Mouse (Mus musculus) kidney, postnatal 4 days (tissue): Measurements from ENCODE around the gene Icam5.

ENCODE experiments used
- DNase-seq, 2 experiments: peaks; one replicate each; pipeline ENCODE4 v3.0.0; 2021; ENCODE audit warnings: mixed read lengths in 2 of 2

The Icam5 gene

GRCm38 (mm10) chr9:21014691-21015570 lies 16.9 kb upstream of the Icam5 start:
- peak; percentile 69 to 78 for DNase-seq

GRCm38 (mm10) chr9:21015571-21016130 lies 16.2 kb upstream of the Icam5 start, which contains the start of gene Icam1:
Gene Icam1 (plus strand): TSS chr9:21015985.
- peak; percentile 82 to 89 for DNase-seq

GRCm38 (mm10) chr9:21016331-21017176 lies 15.3 kb upstream of the Icam5 start:
- DNase-seq, result peak; percentile 33 to 52

GRCm38 (mm10) chr9:21017177-21017575 lies 14.7 kb upstream of the Icam5 start:
- DNase-seq, result no peak

GRCm38 (mm10) chr9:21018600-21018999 lies 13.3 kb upstream of the Icam5 start:
- no peak for DNase-seq

GRCm38 (mm10) chr9:21021363-21021762 lies 10.5 kb upstream of the Icam5 start:
- DNase-seq, result no peak

- DNase-seq, result no peak
These were observed 9.6 kb upstream of the Icam5 start for GRCm38 (mm10) chr9:21022288-21022687.

- no peak for DNase-seq
These were observed 9.1 kb upstream of the Icam5 start for GRCm38 (mm10) chr9:21022726-21023125.

- no peak for DNase-seq
These were observed 6.5 kb upstream of the Icam5 start for GRCm38 (mm10) chr9:21025258-21025810.

- DNase-seq, result no peak
These were observed 5.0 kb upstream of the Icam5 start for GRCm38 (mm10) chr9:21026849-21027248.

- DNase-seq, result no peak
These were observed 4.0 kb upstream of the Icam5 start for GRCm38 (mm10) chr9:21027774-21028290.

- DNase-seq, result no peak
These were observed 3.2 kb upstream of the Icam5 start for GRCm38 (mm10) chr9:21028560-21029110.

GRCm38 (mm10) chr9:21029291-21030054 lies 2.4 kb upstream of the Icam5 start, which contains the start of gene Icam4:
Gene Icam4 (plus strand): TSS chr9:21029373.
- peak; percentile 90 to 92 for DNase-seq

GRCm38 (mm10) chr9:21030055-21030600 lies 1.7 kb upstream of the Icam5 start:
- DNase-seq, result peak in 1 of 2 experiments; percentile 20

- peak; percentile 93 to 95 for DNase-seq
These were observed 1.1 kb upstream of the Icam5 start for GRCm38 (mm10) chr9:21030781-21031250.

GRCm38 (mm10) chr9:21031251-21031895 lies 500 bp upstream of the Icam5 start:
- peak; percentile 65 to 81 for DNase-seq

- DNase-seq, result no peak
These were observed 618 bp downstream of the Icam5 start for GRCm38 (mm10) chr9:21032491-21032890.

- peak; percentile 91 to 94 for DNase-seq
These were observed 1.3 kb downstream of the Icam5 start for GRCm38 (mm10) chr9:21033136-21033535.

- peak; percentile 57 to 62 for DNase-seq
These were observed 2.7 kb downstream of the Icam5 start for GRCm38 (mm10) chr9:21034481-21035085.

- no peak for DNase-seq
These were observed 3.7 kb downstream of the Icam5 start for GRCm38 (mm10) chr9:21035586-21035985.
